Mouse (Mus musculus) thymus, postnatal 0 days (tissue): Measurements from ENCODE around the gene Ppp1r27. TPM values are rescaled to one million over a fixed set of nuclear protein-coding genes. Genes with fewer than 3 reads are reported as not detected.
"Not testable (repeated sequence)": the region's sequence is repeated elsewhere in the genome, so short reads cannot be mapped to it uniquely, and the experiment has no call there.

ENCODE experiments used
- DNase-seq: peaks from one replicate; pipeline ENCODE4 v3.0.0-alpha.2; 2015; ENCODE audit warnings: low spot score
- polyA plus RNA-seq: library from polyadenylated mRNA; unstranded; fragments of >200 nt; fragmentation: Nextera tagmentation; extraction: Ambion mirVana; gene quantifications from 2 replicates; pipeline ENCODE4 v1.2.1, GENCODE M21; 2015

Gene Ppp1r27
- polyA plus RNA-seq, 1 experiment from 2014 or later = 13.7 TPM

DNA sequence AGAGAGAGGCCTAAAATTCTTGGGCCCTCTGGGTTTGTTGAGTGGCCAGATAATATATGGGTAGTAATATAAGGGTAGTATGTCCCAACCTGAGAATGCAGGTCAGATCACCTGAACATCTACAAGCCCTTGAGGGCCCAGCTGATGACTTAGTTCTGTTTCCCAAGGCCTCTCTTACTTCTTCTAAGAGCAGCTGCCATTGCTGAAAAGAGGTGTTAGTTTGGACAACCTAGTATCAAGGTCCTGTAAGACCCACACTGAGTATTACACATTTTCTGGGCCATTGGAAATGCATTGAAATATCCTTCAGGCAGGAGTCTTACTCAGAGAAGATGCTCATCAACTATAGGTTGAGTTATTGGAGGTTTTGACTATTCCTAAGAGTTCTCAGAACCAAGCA, 25.0 kb upstream of the Ppp1r27 start:
- no peak for DNase-seq

DNA sequence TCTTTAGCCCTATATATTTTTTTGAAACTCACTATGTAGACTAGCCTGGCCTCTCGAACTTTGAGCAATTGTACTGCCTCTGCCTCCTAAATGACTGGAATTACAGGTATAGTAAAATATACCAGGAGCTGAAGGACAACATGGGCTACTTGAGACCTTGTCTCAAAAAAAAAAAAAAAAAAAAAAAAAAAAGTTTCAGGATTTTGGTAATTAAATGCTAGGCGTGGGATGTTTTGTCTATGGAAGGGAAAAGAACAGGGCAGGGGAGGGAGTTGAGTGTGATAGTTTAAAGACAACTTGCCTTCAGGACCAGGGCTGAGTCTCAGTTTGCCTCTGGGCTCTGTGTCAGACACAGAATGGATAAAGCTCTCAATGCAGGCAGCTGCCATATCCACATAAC, 24.1 kb upstream of the Ppp1r27 start:
- DNase-seq = no peak

DNA sequence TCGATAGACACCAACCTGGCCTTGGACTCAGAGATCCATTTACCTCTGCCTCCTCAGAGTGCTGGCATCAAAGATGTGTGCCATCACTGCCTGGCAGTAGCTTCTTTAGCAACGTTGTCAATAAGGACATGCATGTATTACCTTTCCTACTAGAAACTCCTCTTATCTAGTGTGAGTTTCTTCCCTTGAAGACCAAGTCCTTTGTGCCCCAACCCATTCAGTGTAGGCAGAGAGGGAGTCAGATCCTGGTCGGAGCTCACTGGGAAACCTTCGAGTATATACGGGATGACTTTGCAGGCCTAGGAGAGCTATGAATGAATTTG, 23.3 kb upstream of the Ppp1r27 start:
- no peak for DNase-seq

DNA sequence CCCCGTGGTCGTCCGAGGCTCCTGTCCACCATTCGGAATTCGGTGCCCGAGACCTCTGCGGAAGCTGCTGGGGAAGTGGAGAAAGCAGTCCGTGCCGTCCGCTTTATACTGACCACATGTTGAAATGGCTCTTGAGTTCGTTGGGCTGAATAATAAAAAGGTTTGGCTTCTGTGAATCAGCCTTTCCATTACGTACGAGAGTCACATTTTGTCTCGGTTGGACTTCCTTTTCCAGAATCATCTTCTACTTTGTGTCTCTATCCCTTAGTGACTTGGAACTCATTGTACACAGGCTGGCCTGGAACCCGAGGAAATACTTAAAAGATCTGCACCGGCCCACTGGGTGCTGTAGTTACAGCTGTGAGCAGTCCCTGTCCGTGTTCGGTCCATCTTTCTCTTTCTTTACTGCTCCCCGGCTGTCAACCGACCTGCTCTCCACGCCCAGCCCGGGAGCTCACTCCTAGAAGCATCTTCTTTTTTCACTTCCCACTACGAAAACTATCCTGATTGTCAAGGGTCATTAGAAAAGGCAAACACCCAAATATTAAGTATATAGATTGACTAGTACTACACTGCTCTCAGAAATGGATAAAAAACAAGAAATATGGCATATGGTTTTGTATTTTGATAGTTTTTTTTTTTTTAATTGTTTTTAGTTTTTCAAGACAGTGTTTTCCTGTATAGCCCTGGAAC, 22.8 kb upstream of the Ppp1r27 start:
- DNase-seq = no peak

DNA sequence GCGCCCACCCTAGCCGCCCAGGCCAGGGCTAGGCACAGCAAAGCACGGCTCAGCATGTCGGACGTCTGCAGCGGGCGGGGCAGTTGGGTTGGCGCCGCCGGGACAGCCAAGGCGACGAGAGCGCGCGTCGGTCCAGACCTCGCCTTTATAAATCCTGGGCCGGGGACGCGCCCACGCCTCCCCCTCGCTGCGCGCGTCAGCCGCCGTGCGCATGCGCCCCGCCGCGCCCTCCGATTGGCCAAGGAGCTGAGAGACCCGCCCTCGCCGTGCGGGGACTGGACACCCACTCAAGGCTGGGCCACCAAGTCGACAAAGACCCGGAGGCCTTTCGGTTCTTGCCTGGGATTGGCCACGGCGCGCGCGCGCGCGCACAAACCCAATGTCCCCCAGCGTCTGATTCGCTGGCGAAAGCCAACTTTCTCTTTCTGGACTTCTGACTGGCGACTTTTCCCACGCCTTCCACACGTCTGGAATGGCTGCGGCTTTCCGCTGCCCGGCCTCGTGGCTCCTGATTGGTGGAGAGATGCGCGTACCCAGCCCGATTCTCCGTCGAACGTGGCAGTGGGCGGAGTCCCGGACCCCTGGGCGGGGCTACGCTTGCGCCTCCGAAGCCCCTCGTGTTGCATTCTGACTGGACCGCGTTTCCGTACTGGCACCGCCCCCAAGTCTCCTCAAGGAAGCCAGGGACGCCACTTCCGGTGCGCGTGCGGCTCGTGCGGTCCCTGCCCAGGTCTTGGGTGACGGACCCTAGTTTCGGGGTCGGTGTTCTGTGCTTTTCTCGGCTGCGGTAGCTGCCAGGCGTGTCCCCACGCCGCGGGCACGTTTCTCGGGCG, 22.0 kb upstream of the Ppp1r27 start, which contains the start of gene P4hb:
TSS of gene P4hb (minus strand) at position 502 of the 833 bp plus-strand sequence.
- DNase-seq = peak; percentile 99

DNA sequence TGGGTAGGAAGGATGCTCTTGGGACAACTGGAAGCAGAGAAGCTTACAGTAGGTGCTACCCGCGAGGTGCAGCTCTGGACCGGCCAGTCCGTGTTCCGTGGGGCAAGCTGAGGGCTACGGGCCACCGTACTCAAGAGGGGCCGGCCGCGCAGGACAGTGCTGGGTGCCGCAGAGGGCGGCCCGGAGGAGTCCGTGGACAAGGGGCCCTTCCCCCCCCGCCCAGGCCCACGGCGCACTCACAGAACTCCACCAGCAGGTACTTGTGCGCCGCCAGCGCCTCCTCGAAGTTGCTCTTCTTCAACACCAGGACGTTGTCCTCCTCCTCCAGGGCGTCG, 21.5 kb upstream of the Ppp1r27 start:
- no peak for DNase-seq

DNA sequence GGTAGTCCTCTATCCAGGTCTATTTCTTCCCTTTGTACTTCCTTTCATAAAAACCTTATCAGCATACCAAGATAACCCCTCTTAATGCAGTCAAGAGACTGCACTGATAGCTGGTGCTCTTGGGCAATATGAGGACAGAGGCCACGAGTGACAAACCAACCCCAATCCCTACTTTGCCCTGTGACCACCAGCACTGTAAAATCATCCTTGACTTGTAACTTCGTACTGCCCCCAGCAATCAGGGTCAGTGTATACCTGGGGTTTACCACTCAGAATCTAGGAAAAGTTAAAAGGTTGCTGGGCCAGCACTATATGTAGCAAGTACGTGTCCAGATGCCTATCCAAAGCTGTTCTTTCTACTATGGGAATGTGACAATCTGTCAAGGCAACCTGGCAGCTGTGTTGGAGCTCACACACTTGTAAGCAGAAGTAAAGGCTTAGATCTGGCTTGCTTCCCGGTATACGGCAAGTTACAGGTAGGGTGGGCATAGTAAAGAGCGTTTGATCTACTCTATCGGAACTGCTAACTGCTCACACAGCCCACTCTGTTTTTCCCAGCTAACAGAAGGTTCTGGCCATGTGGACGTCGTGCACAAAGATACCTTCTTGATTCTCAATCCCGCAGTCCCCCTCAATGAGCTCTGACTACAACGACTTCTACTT, 21.0 kb upstream of the Ppp1r27 start:
- no peak for DNase-seq

DNA sequence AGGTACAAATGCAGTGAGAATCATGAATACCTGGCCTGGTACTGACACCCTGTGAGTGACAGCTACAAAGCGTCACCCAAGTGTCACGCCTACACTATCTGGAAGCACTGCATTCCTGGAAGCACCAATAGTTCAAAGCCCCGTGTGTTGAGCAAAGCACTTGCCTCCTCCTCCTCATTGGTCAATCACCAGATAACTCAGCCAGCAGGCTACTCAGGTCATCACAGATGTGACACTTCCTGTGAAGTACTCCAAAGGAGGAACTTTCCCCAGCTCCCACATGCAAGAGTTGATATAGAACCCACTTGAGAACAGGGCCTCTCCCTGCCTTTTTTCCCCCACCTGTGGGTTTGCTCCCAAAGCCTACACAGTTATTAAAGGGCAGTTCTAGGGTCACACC, 20.2 kb upstream of the Ppp1r27 start:
- no peak for DNase-seq

DNA sequence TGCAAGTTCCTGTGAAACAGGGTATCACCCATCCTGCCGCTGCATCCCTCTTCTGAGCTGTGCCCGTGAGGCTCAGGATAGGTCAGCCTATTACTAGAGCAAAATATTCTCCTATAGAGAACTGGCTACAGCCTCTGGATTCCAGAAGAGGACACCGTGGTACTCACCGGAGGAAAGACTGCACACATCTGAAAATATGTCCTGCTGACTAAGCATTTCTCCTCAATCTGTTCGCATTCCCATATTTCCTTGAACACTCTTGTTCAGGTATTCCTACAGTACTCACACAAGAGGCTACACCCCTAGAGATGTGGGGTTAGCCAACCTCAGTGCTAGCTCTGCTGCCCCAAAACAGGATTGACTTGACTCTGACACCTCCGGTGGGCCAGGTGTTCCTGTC, 17.4 kb upstream of the Ppp1r27 start:
- no peak for DNase-seq

DNA sequence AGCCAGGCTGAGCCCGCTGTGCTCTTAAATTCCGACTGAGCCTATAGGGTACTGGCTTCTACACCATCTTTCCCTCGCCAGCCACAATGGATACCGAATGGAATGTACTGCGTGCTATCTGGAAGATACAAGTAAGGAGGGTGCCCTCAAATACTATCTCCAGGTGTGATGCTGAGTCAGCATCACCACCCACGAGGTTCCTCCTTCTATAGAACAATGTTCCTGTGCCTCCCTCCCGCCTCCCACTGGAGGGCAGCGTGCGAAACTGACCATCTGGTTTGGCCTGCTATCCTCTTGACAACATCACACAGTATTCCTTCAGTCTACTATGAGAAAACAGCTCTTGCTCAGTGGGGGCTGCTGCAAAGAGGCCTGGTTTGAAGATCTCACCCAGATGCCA, 14.2 kb upstream of the Ppp1r27 start:
- DNase-seq = no peak

DNA sequence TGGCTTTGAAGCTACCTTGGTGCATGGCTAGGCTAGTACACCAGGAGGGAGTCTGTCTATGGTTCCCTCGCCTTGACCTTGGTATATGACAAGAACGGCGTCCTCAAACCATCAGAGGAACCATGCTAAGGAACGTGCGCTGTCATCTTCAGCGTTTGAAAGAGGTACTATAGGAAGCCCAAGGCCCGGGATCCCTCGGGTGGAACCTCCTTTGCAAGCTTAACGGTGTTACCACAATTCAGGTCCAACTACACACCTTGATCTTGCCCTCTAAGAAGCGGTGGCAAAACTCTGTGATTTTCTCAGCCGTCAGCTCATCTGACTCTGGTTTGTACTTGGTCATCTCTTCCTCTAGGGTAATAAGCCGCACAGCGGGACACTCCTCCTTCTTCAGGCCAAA, 12.0 kb upstream of the Ppp1r27 start:
- no peak for DNase-seq

DNA sequence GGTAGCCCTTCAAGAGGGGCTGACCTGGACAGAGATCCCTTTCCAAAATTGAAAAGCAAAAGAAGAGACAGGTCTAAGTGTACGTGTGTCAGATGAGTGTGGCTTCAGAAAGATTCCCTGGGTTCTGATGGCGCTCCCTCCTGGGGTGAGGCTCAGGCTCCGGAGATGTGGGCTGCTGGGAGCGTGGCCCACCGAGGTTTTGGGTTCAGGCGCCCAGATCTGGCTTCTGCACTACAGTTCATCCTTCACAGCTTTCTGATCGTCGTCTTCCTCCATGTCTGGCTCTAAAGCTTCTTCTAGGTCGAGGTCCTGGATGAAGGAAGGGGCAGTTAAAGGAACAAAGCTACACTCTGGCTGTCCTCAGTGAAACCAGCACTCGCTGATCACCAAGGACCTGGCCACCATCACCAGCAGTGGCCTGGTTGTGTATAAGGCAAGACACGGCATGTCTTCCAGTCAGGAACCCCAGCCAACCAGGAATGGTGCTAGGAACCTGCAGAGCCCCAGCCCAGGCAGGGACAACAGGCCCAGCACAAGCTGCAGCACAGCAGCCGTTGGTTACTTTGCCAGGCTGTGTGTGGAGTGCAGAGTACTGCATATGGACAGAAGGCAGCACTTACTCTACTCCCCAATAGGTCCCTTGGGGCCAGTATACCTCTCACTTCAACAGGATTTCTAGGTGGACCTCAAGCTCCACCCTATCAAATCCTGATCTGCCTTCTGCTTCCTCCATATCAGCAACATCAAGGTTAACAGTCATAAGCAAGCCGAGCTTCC, 10.2 kb upstream of the Ppp1r27 start:
- no peak for DNase-seq

DNA sequence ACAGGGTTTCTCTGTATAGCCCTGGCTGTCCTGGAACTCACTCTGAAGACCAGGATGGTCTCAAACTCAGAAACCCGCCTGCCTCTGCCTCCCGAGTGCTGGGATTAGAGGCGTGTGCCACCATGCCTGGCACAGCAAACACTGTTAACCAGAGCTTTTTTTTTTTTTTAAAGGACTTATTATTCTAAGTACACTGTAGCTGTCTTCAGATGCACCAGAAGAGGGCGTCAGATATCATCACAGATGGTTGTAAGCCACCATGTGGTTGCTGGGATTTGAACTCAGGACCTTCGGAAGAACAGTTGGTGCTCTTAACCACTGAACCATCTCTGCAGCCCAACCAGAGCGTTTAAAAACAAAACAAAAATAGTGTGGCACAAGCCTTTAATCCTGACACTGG, 7.9 kb upstream of the Ppp1r27 start:
- not testable (repeated sequence) for DNase-seq

DNA sequence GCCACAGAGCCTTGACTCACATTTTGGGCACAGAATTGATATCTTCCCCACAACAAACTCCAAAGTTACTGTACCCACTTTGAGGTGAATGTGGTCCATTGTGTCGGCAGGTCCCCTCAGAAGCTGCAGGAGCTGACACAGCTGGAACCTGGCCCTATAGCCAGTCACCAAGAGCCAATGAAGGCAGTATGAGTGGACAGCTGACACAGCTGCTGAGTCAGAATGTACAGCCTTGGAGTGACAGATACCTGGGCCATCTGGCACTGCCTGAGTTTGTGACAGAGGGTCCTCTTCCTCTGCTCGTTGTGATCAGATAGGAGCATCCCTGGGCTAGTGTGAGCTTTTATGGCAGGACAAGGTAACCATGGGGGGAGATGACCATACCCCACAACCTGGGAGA, 4.3 kb upstream of the Ppp1r27 start:
- DNase-seq = no peak

DNA sequence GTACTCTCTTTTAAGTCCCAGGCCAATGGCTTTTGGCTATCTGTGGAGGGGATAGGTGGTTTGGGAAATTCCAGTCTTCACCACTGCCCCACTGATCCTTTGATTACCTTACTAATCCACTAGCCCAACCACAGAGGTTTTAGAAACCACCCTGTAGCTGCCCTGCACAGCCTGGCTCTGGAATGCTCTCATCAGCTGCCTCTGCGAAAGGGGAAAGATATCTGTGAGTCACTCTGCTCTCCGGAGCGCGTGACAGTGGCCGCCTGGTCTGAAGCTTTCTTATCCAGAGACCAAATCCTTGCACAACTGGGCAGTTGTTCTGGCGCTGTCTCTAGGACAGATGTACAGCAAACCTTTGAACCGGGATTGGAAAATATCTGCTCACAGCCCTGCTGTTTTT, 3.9 kb upstream of the Ppp1r27 start:
- DNase-seq = no peak

DNA sequence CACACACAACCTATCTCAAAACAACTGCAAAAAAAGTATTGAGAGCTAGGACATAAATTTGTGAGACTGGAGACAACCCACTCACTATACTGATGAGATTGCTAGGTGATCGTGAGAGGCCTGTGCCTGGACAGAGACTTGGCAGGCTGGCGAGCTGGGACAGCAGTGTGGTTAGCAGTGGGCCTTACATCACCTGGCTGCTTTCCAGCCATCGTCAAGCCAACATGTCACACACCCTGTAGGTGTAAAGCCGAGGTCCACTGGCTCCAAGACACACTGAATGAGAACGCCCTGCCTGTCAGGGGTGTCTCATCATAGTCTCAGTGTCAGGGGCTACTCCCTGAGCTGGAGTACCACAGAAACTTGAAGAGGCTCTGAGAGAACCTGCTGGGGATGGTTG, 1.8 kb upstream of the Ppp1r27 start:
- DNase-seq = no peak

DNA sequence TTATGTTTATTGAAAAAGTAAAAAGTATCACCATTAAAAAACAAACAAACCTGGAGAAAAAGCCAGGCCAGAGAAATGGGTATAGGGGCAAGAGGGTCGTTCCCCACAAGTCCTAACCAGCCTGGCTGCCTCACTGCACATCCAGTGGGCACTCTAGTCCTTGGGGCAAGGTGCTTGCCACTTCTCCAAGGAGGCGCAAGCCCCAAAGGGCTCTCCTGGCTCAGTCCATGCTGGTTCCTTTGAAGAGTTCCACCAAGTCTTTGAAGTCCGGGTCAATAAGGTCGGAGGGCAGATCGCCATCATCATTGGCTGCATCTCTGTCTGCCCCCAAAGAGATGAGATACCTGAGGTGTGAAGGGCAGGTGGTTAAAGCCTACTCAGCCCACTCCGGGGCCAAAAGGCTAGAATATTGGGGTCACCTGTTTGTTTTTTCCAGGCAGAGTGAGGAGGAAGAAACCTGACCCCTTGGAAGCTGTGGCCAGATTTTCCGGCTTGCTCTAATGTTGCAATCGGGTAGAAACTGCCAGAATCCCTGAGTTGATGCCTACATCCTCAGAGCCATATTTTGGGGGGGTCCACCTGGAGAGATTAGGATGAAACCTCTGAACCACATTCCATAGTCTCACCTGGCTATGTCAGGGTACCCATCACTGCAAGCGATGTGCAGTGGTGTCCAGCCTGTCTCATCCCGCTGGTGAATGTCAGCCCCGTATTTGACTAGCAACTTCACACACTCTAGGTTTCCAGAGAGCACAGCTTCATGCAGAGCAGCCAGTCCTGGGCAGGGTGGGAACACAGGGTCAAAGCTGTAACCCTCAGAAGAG, 734 bp downstream of the Ppp1r27 start:
- no peak for DNase-seq

DNA sequence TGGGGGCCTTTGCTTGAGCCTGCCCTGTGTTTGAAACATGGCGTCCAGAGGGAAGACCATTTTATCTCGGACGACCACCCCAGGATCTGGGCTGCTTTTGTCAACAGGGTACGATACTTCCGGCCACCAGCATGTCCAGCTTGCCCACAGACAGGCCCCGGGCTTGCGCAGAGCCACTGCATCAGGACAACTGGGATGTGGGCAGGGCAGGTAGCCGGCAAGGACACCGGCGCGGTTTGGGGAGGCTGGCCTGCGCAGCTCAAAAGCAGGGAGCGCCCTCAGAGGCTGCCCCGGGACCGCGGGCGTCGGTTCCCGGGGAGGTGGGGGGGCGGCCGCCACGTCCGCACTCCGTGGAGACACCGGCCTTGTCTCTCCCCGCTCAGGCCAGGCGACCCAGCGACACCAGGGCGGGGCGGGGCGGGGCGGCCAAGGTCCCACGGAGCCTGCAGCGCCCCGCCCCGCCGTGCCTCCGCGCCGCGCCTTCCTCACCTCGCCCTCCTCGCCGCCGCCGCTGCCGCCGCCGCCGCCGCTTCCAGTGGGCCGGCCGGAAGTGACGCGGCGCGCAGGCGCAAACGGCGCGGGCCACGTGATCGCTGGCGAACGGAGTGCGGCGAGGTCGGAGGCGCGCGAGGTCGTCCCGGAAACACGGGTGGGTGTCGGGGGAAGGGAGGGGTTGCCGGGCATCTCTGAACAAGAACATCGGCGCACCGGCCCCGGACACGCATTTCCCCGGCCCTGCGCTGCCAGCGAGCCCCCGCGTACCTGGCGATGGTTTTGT, 1.6 kb downstream of the Ppp1r27 start, which contains the start of gene Mcrip1:
TSS of gene Mcrip1 (minus strand) at position 560 of the 778 bp plus-strand sequence.
- DNase-seq = peak; percentile 93

DNA sequence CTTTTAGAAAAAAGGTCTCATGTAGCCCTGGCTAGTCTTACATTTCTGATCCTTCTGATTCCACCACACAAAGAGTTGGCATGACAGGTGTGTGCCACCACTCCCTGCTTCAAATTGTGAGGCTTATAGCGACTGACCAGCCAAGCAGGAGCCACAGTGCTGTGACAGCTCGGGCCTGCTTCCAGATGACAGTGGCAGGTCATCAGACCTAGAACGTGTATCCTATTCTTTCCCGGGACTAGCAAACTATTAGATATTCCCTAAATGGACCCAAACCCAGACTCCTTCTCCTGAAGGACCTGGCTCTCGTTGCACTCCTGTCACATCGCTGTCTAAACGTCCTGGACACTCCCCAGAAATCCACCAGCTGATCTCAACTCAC, 2.2 kb downstream of the Ppp1r27 start:
- DNase-seq = no peak

DNA sequence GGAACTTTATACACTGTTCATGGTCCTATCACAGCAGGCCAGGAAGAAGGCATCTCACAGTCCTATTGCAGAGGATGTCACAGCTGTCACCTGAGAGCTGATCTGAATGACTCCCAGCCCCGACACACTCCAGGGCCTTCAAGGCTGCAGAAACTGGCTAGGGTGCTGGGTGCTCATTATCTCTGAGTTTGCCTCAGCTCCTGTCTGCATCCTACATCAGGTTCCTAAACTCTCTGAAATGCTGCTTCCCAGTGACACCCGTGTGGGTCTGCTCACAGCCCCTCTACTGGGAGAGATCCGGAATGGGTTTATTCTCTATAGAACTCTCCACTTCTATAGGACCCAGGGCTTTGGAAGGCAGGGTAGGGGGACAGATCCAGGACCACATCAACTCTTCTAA, 2.7 kb downstream of the Ppp1r27 start:
- no peak for DNase-seq
